Mouse (Mus musculus) heart, embryonic 12.5 days (tissue): Measurements from ENCODE around the gene Mtap. TPM values are rescaled to one million over a fixed set of nuclear protein-coding genes. Genes with fewer than 3 reads are reported as not detected.

Experiments
- ATAC-seq: fragments of 200-750 bp; cut with Nextera tagmentation; 2 replicates; pipeline ENCODE4 v1.8.0; 2017; ENCODE audit warnings: moderate TSS enrichment, moderate library complexity; ENCODE audit not compliant: insufficient number of reproducible peaks, low FRiP score
- H3K27ac ChIP-seq: fragments of 300-500 bp; sonication (generic); 2 replicates; pipeline ENCODE4 v1.5.1; 2016; ENCODE audit warnings: mild to moderate bottlenecking, moderate library complexity; ENCODE audit not compliant: poor library complexity, severe bottlenecking
- H3K27me3 ChIP-seq: fragments of 300-500 bp; sonication (generic); replicated peaks from 2 replicates; pipeline ENCODE4 v1.6.1; 2016; ENCODE audit warnings: mild to moderate bottlenecking, moderate library complexity
- H3K36me3 ChIP-seq: fragments of 300-500 bp; sonication (generic); 2 replicates; pipeline ENCODE4 v1.6.1; 2016; ENCODE audit warnings: mild to moderate bottlenecking, moderate library complexity
- H3K4me1 ChIP-seq: fragments of 300-500 bp; sonication (generic); replicated peaks from 2 replicates; pipeline ENCODE4 v1.6.1; 2016; ENCODE audit warnings: mild to moderate bottlenecking
- H3K4me2 ChIP-seq: fragments of 300-500 bp; sonication (generic); 2 replicates; pipeline ENCODE4 v1.6.1; 2016; ENCODE audit warnings: mild to moderate bottlenecking, moderate library complexity
- H3K4me3 ChIP-seq: fragments of 300-500 bp; sonication (generic); 2 replicates; pipeline ENCODE4 v1.5.1; 2016; ENCODE audit warnings: mild to moderate bottlenecking
- H3K9ac ChIP-seq: fragments of 300-500 bp; sonication (generic); 2 replicates; pipeline ENCODE4 v1.6.1; 2016; ENCODE audit warnings: mild to moderate bottlenecking, moderate library complexity
- H3K9me3 ChIP-seq: fragments of 300-500 bp; sonication (generic); replicated peaks from 2 replicates; pipeline ENCODE4 v1.6.1; 2016; ENCODE audit warnings: mild to moderate bottlenecking, moderate library complexity
- WGBS: fragments of 180-500 bp; shearing (Covaris S2); methylation state at CpG from one replicate; pipeline ENCODE4 v1.1.7; 2016; 5-methylcytosine and 5-hydroxymethylcytosine counted together
- polyA plus RNA-seq: library from polyadenylated mRNA; unstranded; fragments of >200 nt; fragmentation: Nextera tagmentation; extraction: Ambion mirVana; gene quantifications from 2 replicates; pipeline ENCODE4 v1.2.1, GENCODE M21; 2016

The Mtap gene
- polyA plus RNA-seq, 1 experiment from 2014 or later, result 72.8 TPM

DNA sequence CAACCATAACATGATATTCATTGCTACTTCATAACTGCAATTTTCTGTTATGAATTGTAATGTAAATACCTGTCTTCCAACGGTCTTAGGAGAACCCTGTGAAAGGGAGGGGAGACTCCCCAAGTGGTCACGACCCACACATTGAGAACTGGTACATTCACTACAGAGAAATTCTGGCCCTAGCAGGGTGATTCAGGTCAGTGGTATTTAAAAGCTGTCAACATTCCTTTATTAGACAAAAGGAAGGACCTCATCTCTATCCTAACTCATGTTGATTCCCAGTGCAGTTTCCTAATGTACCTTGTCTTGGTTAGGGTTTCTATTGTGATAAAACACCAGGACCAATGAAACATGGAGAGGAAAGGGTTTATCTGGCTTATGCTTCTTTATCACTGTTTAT is 20.9 kb upstream of the Mtap start:
- ATAC-seq, result no peak
- Histone ChIP-seq H3K4me1 (no peaks in the 10 kb centered on the region), H3K9me3 (no peaks in the 10 kb centered on the region), H3K27me3 (no peaks in the 10 kb centered on the region), H3K9ac (no peak overlapping the region), H3K27ac (no peak overlapping the region), H3K36me3 (no peaks in the 10 kb centered on the region), H3K4me3 (no peak overlapping the region), H3K4me2 (no peak overlapping the region)
- WGBS, result 75% methylated on average over 2 of the region's 2 CpGs

GRCm38 (mm10) chr4:89119900-89120299 is 17.0 kb upstream of the Mtap start:
- no peaks in the 10 kb centered on the region for H3K9me3 ChIP-seq
- H3K27ac ChIP-seq, result no peak overlapping the region
- H3K9ac ChIP-seq, result no peak overlapping the region
- peaks cover 10% of the 10 kb centered on the region; the same call in 1 of the 2 replicates for H3K4me1 ChIP-seq
- ATAC-seq, result no peak
- no peaks in the 10 kb centered on the region for H3K36me3 ChIP-seq
- no peak overlapping the region for H3K4me3 ChIP-seq
- H3K4me2 ChIP-seq, result no peak overlapping the region
- no peaks in the 10 kb centered on the region for H3K27me3 ChIP-seq

DNA sequence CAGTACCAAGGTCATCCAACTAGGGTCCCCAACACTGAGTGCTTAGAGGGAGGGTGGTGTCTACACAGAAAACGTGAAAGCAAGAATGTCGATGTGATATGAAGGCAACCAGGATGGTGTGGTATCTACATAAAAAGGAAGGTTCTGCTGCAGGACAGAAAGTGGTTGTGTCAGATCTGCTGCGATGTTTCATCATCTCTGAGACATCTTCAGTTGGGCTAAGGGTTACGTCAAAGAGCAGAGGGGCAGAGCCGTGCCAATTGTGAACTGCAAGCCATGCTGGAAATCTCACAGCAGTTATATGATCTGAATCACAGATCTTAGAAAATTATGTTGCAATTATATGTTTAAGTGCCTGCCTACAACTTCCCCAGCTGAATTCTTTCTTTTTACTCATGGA is 16.6 kb upstream of the Mtap start:
- Histone ChIP-seq H3K36me3 (no peaks in the 10 kb centered on the region), H3K4me2 (no peak overlapping the region), H3K27me3 (no peaks in the 10 kb centered on the region), H3K4me1 (peaks cover 10% of the 10 kb centered on the region; the same call in 1 of the 2 replicates), H3K4me3 (no peak overlapping the region), H3K9me3 (no peaks in the 10 kb centered on the region), H3K9ac (no peak overlapping the region), H3K27ac (no peak overlapping the region)
- no peak for ATAC-seq
- 79% methylated on average over 5 of the region's 5 CpGs for WGBS

GRCm38 (mm10) chr4:89123446-89124243 is 13.3 kb upstream of the Mtap start:
- 25% methylated on average over 16 of the region's 16 CpGs for WGBS
- no peak overlapping the region; the same call in 1 of the 2 replicates for H3K4me3 ChIP-seq
- H3K27me3 ChIP-seq, result no peaks in the 10 kb centered on the region
- ATAC-seq, result no peak
- no peak overlapping the region for H3K9ac ChIP-seq
- H3K4me1 ChIP-seq, result peaks cover 14% of the 10 kb centered on the region; the same call in 1 of the 2 replicates
- no peaks in the 10 kb centered on the region for H3K9me3 ChIP-seq
- H3K27ac ChIP-seq, result no peak overlapping the region
- no peaks in the 10 kb centered on the region for H3K36me3 ChIP-seq
- H3K4me2 ChIP-seq, result peak overlapping the region; percentile 50

DNA sequence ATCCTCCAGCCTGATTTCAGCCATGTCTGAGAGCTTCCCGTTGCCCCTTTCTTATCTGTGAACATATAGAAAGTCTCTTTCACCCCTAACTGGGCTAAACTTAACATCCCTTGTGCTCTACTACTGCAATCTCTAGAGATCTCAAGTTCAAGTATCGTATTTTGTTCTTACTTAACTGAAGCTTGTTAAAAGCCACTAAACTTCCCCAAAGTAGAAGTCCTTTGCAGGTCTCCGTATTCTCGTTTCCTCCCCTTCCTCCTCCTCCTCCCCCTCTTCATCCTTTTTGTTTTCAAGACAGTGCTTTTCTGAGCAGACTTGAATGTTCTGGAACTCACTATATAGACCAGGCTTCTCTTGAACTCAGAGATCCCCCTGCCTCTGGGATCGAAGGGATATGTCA is 9.2 kb upstream of the Mtap start:
- Histone ChIP-seq H3K36me3 (no peaks in the 10 kb centered on the region), H3K4me1 (peaks cover 15% of the 10 kb centered on the region; the same call in 1 of the 2 replicates), H3K27ac (peak overlapping the region; percentile 45; the same call in 1 of the 2 replicates), H3K9me3 (no peaks in the 10 kb centered on the region), H3K27me3 (no peaks in the 10 kb centered on the region), H3K9ac (no peak overlapping the region), H3K4me2 (peak overlapping the region; percentile 41), H3K4me3 (no peak overlapping the region; the same call in 1 of the 2 replicates)
- ATAC-seq, result peak; percentile 13; the same call in 1 of the 2 replicates
- WGBS, result 41% methylated on average over 5 of the region's 5 CpGs

DNA sequence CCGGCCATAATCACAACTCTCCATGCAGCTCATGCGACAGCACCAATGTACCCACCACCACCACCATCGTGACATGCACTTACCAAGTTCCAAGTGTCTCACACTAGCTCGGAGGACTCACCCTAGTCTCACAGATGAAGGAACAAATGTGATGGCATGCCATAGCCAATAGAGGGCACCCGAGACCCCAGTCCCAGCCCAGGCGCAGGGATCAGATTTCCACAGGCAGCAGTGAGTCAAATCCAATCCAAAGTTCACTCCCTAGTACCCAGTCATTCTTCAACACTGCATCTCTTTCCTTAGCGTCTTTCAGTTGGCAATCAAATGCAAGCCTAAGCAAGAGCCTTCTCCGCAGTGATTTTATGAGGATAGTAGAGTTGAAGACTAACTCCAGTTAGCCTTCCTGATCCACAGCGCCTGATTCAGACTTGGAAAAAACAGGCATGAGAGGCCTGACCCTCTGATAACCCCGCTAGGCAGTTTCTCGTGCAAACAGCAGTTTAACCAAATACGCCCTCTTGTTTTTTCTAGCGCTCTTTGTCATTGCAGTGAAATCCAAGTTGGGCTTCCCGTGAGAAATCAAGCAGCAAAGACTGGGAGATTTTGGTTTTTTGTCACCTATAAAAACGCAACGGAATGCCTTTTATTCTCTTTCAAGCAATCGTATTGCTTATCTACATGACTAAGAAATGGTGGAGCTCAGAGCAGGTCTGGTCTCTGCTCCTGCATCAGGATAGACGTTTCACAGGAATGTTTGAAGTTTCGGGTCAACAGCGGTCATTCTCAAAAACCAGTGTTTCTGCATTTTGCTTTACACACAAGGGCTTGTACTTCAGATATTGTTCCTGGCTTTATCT is 8.6 kb upstream of the Mtap start:
- Histone ChIP-seq H3K4me1 (peaks cover 15% of the 10 kb centered on the region; the same call in 1 of the 2 replicates), H3K27ac (peak overlapping the region; percentile 45), H3K9ac (no peak overlapping the region), H3K4me2 (peak overlapping the region; percentile 41), H3K27me3 (no peaks in the 10 kb centered on the region), H3K4me3 (peak overlapping the region; percentile 5; the same call in 1 of the 2 replicates), H3K9me3 (no peaks in the 10 kb centered on the region), H3K36me3 (no peaks in the 10 kb centered on the region)
- 17% methylated on average over 20 of the region's 20 CpGs for WGBS
- ATAC-seq, result peak; percentile 61

DNA sequence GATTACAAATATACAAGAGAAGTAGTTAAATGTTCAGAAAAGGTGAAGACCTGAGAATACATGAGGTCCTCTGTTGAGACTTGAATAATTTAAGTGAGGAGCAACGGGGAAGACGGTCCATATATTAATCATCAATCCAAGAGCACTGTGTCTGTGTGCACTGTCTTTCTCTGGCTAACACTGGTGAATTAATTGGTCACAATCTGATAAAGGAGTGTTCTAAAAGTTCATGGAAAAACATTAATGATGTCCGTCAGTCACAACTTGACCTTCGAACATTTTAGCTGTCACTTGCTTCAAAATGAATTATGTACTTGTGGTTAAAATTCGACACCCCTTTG is 8.0 kb upstream of the Mtap start:
- H3K4me1 ChIP-seq, result peaks cover 12% of the 10 kb centered on the region; the same call in 1 of the 2 replicates
- WGBS, result 71% methylated on average over 5 of the region's 5 CpGs
- ATAC-seq, result no peak

DNA sequence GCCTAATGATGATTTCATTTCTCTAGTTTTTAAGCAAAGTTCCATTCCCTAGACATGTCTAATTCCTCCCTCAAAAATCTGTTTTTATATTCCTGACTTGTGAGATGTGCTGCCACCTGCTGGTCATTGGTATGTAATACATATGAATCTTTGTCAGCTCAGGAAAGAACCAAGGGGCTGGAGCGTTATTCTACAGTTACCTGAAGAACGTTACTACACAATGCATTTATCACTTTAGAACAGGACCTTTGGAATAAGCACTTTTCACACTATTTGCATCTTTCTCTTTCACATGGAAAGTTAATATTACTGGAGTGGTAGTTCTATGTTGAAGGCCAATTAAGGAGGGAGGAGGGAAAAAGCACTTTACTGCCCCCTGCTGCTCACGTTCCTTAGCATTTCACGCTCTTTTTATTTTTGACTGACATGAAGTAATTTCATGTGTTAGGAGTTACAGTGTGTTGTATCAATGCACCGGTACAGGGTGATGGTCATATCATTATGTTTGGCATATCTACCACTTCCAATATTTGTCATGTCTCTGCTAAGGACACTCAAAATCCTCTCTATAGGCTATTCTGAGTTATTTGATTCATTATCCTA is 7.5 kb upstream of the Mtap start:
- Histone ChIP-seq H3K36me3 (no peaks in the 10 kb centered on the region), H3K27me3 (no peaks in the 10 kb centered on the region), H3K4me3 (no peak overlapping the region), H3K4me1 (peaks cover 9% of the 10 kb centered on the region; the same call in 1 of the 2 replicates), H3K4me2 (no peak overlapping the region), H3K27ac (no peak overlapping the region), H3K9me3 (no peaks in the 10 kb centered on the region), H3K9ac (no peak overlapping the region)
- ATAC-seq, result no peak
- WGBS, result 7% methylated on average over 5 of the region's 5 CpGs

More for the DNA sequence above, 8.0 kb upstream of the Mtap start:
- no peaks in the 10 kb centered on the region for H3K36me3 ChIP-seq
- no peak overlapping the region for H3K4me3 ChIP-seq
- no peaks in the 10 kb centered on the region for H3K9me3 ChIP-seq
- H3K27me3 ChIP-seq, result no peaks in the 10 kb centered on the region
- no peak overlapping the region for H3K4me2 ChIP-seq
- H3K9ac ChIP-seq, result no peak overlapping the region
- no peak overlapping the region for H3K27ac ChIP-seq

DNA sequence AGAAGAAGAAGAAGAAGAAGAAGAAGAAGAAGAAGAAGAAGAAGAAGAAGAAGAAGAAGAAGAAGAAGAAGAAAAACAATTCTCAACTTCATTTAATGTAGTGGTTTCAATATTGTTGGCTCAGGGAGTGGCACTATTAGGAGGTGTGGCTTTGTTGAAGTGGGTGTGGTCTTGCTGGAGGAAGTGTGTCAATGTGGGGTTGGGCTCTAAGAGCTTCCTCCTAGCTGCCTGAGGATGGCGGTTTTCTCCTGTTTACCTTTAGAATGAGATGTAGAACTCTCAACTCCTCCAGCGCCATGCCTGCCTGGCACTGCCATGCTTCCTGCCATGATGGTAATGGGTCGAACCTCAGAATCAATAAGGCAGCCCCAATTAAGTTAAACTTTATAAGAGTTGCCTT is 5.1 kb upstream of the Mtap start:
- no peak for ATAC-seq
- H3K4me1 ChIP-seq, result peaks cover 5% of the 10 kb centered on the region; the same call in 1 of the 2 replicates
- H3K4me3 ChIP-seq, result no peak overlapping the region
- H3K4me2 ChIP-seq, result no peak overlapping the region
- H3K36me3 ChIP-seq, result no peaks in the 10 kb centered on the region
- H3K27me3 ChIP-seq, result no peaks in the 10 kb centered on the region
- H3K27ac ChIP-seq, result no peak overlapping the region
- H3K9ac ChIP-seq, result no peak overlapping the region
- WGBS, result 86% methylated on average over 3 of the region's 3 CpGs
- H3K9me3 ChIP-seq, result no peaks in the 10 kb centered on the region

DNA sequence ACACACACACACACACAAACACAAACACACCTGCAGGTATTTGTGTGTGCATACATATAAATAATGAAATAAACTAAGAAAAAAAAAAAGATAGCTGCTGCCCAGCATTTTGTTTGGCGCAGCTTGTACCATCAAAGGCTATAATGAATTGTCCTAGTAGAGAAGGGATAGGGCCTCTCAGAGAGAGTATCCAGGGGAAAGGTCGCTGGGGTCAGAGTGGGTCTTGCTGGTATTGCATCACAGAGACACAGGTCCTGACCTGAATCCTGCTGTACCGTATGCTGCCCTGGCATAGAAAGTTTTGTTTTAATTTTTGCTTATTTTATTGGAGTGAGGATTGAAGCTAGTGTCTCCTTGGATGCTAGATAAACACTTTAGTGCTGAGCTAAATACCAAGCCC is 566 bp upstream of the Mtap start:
- Histone ChIP-seq H3K36me3 (no peaks in the 10 kb centered on the region), H3K4me1 (peaks cover 31% of the 10 kb centered on the region), H3K27ac (no peak overlapping the region), H3K9me3 (no peaks in the 10 kb centered on the region), H3K4me2 (peak overlapping the region; percentile 83), H3K9ac (no peak overlapping the region), H3K4me3 (peak overlapping the region; percentile 87; the same call in 1 of the 2 replicates), H3K27me3 (no peaks in the 10 kb centered on the region)
- WGBS, result 43% methylated on average over 3 of the region's 3 CpGs
- no peak for ATAC-seq
